Mouse (Mus musculus): Measurements from ENCODE around the gene Trappc2l. TPM values are rescaled to one million over a fixed set of nuclear protein-coding genes. Genes with fewer than 3 reads are reported as not detected.

The Trappc2l gene
- total and polyA plus RNA-seq, 2 experiments from 2014 or later, result 15.3 to 137 TPM

GRCm38 (mm10) chr8:122574264-122574663 is 37.2 kb upstream of the Trappc2l start:
- peaks cover 20% of the 10 kb centered on the region for H3K4me1 ChIP-seq (ENCODE audit: insufficient read depth)
- no peak overlapping the region for H3K27ac ChIP-seq (ENCODE audit: low read depth, low read length)
- H3K27me3 ChIP-seq (ENCODE audit: insufficient read depth, low read length), result no peaks in the 10 kb centered on the region
- peaks cover 16% of the 10 kb centered on the region for H3K36me3 ChIP-seq (ENCODE audit: insufficient read depth)
- DNase-seq (no peak), ATAC-seq (no peak)
- TF ChIP-seq CTCF (IDR thresholded peaks at IDR 0.05; ENCODE audit: low read depth), result no peak
- no peaks in the 10 kb centered on the region for H3K9me3 ChIP-seq (ENCODE audit: low read length)
- 74% methylated on average over 3 of the region's 3 CpGs for WGBS
- H3K4me3 ChIP-seq (ENCODE audit: low read depth, low read length), result no peak overlapping the region
- no peak overlapping the region for H3K4me2 ChIP-seq (ENCODE audit: low read depth)
- H3K9ac ChIP-seq, result no peak overlapping the region

DNA sequence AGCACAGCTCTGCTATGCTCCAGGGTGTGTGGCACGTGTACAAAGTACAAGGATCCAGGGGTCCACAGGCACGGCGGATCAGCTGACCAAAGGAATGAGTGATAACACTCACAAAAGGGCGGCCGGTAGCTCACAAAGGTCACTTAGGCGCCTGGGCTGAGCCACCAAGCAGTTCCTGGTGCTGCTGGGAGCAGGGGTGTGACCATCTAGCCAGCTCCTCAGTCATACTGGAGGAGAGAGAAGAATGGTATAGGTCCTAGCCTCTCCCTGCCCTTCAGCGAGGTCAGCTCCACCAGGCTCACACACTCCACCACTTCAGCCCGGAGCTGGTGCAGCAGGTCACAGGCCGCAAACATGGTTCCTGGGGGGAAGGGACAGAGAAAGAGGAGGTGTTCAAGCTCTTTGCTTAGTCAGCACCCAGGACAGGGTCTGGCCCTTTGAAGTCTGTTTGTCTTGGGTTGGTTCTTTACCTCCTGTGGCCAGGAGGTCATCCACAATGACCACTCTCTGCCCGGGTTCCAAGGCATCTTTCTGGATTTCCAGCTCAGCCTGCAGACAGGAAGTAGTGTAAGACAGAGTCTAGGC is 36.7 kb upstream of the Trappc2l start:
- 65% methylated on average over 10 of the region's 10 CpGs for WGBS
- TF ChIP-seq CTCF (IDR thresholded peaks at IDR 0.05; ENCODE audit: low read depth), result no peak
- ATAC-seq (no peak), DNase-seq (no peak)
- Histone ChIP-seq H3K27ac (ENCODE audit: low read depth, low read length) (no peak overlapping the region), H3K9ac (no peak overlapping the region), H3K27me3 (ENCODE audit: insufficient read depth, low read length) (no peaks in the 10 kb centered on the region), H3K4me2 (ENCODE audit: low read depth) (peak overlapping the region; percentile 66), H3K4me1 (ENCODE audit: insufficient read depth) (peaks cover 20% of the 10 kb centered on the region), H3K36me3 (ENCODE audit: insufficient read depth) (peaks cover 16% of the 10 kb centered on the region), H3K4me3 (ENCODE audit: low read depth, low read length) (no peak overlapping the region), H3K9me3 (ENCODE audit: low read length) (no peaks in the 10 kb centered on the region)

DNA sequence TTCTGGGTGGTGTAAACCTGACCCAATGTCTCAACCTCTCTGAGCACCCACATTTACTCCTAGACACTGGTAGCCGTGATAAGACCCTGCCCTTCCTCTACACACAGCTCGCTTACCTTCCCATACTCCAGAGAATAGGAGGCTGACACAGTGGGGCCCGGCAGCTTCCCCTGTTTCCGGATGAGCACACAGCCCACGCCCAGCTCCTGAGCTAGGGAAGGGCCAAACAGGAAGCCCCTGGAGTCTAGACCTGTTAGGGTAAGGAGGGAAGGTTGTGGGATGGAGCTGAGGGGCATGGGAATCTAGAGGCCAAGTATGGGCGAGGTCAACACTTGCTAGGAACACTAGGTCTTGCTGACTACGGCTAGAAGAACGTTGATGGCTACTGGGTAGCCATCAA is 36.2 kb upstream of the Trappc2l start:
- H3K27ac ChIP-seq (ENCODE audit: low read depth, low read length), result no peak overlapping the region
- peak overlapping the region; percentile 66 for H3K4me2 ChIP-seq (ENCODE audit: low read depth)
- peak overlapping the region; percentile 53; the same call in 1 of the 2 replicates for H3K4me3 ChIP-seq (ENCODE audit: low read depth, low read length)
- ATAC-seq, result no peak
- no peak for DNase-seq
- H3K9me3 ChIP-seq (ENCODE audit: low read length), result no peaks in the 10 kb centered on the region
- TF ChIP-seq CTCF (IDR thresholded peaks at IDR 0.05; ENCODE audit: low read depth), result no peak
- H3K4me1 ChIP-seq (ENCODE audit: insufficient read depth), result peaks cover 20% of the 10 kb centered on the region
- 82% methylated on average over 8 of the region's 8 CpGs for WGBS
- H3K36me3 ChIP-seq (ENCODE audit: insufficient read depth), result peaks cover 16% of the 10 kb centered on the region
- H3K9ac ChIP-seq, result no peak overlapping the region
- H3K27me3 ChIP-seq (ENCODE audit: insufficient read depth, low read length), result no peaks in the 10 kb centered on the region

DNA sequence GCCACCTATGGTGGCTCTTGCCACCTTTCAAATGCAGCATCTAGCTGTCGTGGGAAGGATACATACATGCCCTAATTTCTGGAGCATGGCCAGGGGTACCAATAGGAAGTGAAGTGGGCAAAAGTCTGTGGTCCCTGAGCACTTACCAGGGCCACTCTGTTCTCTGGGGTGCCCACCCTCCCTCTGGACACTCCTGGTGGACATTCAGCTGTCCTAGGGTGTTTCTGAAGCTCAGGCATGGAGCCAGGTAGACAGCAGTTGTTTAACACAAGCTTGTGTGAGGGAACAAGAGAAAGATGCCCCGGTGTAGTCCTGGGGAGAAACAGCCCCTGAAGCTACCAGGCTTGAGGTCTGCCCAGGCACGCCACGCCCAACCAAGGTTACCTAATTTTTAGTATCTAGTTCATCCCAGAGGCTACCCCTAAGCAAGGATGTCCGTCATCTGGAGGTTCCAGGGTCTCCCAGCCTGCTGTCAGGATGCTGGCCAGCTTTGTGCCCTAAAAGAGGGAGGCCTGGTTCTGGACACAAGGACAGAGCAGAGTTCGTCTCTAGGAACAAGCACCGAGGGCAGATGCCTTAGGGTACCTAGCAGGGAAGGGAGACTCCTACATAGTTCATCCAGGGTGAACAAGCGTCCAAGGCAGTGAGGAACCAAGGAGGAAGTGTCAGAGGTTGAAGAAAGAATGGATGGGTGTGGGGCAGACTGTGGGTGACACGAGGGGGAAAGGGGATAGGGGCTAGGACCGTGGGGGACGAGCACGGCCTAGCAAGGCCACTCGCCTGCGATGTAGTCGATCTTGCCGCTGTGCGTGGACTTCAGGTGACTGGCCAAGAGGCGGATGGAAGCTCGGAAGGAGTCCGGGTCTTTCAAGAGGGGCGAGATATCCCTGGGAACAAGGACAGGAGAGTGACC is 35.4 kb upstream of the Trappc2l start:
- H3K4me1 ChIP-seq (ENCODE audit: insufficient read depth), result peaks cover 20% of the 10 kb centered on the region
- peak overlapping the region; percentile 61 for H3K9ac ChIP-seq
- peak overlapping the region; percentile 53 for H3K4me3 ChIP-seq (ENCODE audit: low read depth, low read length)
- ATAC-seq (peak; percentile 19), DNase-seq (no peak)
- H3K27me3 ChIP-seq (ENCODE audit: insufficient read depth, low read length), result no peaks in the 10 kb centered on the region
- WGBS, result 14% methylated on average over 21 of the region's 21 CpGs
- peaks cover 16% of the 10 kb centered on the region for H3K36me3 ChIP-seq (ENCODE audit: insufficient read depth)
- H3K9me3 ChIP-seq (ENCODE audit: low read length), result no peaks in the 10 kb centered on the region
- H3K4me2 ChIP-seq (ENCODE audit: low read depth), result peak overlapping the region; percentile 66
- peak overlapping the region; percentile 36 for H3K27ac ChIP-seq (ENCODE audit: low read depth, low read length)
- no peak for TF ChIP-seq CTCF (IDR thresholded peaks at IDR 0.05; ENCODE audit: low read depth)

DNA sequence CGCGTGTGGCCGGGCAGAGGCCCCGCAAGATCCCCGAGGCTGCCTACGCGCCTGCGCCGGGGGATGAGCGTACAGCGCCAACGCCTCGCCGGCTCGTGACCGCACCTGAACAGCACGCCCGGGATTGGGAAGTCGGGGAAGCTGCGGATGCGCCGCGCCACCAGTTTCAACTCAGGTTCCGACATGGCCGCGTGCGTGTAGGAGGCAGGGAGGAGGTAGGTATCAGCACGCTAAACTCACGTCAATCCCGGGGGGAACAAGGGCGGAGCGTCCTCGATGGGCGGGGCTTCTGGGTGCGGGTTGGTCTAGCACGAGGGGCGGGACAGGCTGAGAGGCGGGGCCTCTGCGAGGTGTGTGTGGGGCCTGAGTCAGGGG is 34.8 kb upstream of the Trappc2l start, which contains the start of gene Aprt:
Gene Aprt, minus strand, starts transcription at position 262 of the 375 bp plus-strand sequence.
- H3K27me3 ChIP-seq (ENCODE audit: insufficient read depth, low read length), result no peaks in the 10 kb centered on the region
- WGBS, result under 1% methylated on average over 39 of the region's 39 CpGs
- ATAC-seq (peak; percentile 95), DNase-seq (peak; percentile 92)
- H3K4me1 ChIP-seq (ENCODE audit: insufficient read depth), result peaks cover 20% of the 10 kb centered on the region
- peak within 1 kb of the TSS; percentile 36 for H3K27ac ChIP-seq (ENCODE audit: low read depth, low read length)
- H3K36me3 ChIP-seq (ENCODE audit: insufficient read depth), result peaks cover 11% of the 10 kb centered on the region
- peak within 1 kb of the TSS; percentile 66 for H3K4me2 ChIP-seq (ENCODE audit: low read depth)
- no peaks in the 10 kb centered on the region for H3K9me3 ChIP-seq (ENCODE audit: low read length)
- TF ChIP-seq CTCF (IDR thresholded peaks at IDR 0.05; ENCODE audit: low read depth), result no peak
- H3K9ac ChIP-seq, result peak within 1 kb of the TSS; percentile 61
- H3K4me3 ChIP-seq (ENCODE audit: low read depth, low read length), result peak within 1 kb of the TSS; percentile 53

GRCm38 (mm10) chr8:122577116-122577515 is 34.3 kb upstream of the Trappc2l start:
- H3K4me2 ChIP-seq (ENCODE audit: low read depth), result peak overlapping the region; percentile 66
- peak overlapping the region; percentile 53 for H3K4me3 ChIP-seq (ENCODE audit: low read depth, low read length)
- TF ChIP-seq CTCF (IDR thresholded peaks at IDR 0.05; ENCODE audit: low read depth), result no peak
- peak overlapping the region; percentile 61 for H3K9ac ChIP-seq
- H3K27me3 ChIP-seq (ENCODE audit: insufficient read depth, low read length), result no peaks in the 10 kb centered on the region
- H3K36me3 ChIP-seq (ENCODE audit: insufficient read depth), result peaks cover 6% of the 10 kb centered on the region
- ATAC-seq, result peak; percentile 1; the same call in 1 of the 2 replicates
- DNase-seq, result no peak
- H3K4me1 ChIP-seq (ENCODE audit: insufficient read depth), result peaks cover 20% of the 10 kb centered on the region
- WGBS, result 44% methylated on average over 10 of the region's 10 CpGs
- no peaks in the 10 kb centered on the region for H3K9me3 ChIP-seq (ENCODE audit: low read length)
- peak overlapping the region; percentile 36 for H3K27ac ChIP-seq (ENCODE audit: low read depth, low read length)

GRCm38 (mm10) chr8:122579196-122579595 is 32.2 kb upstream of the Trappc2l start:
- peaks cover 2% of the 10 kb centered on the region; the same call in 1 of the 2 replicates for H3K36me3 ChIP-seq (ENCODE audit: insufficient read depth)
- no peak for DNase-seq
- H3K4me3 ChIP-seq (ENCODE audit: low read depth, low read length), result no peak overlapping the region
- no peak overlapping the region for H3K9ac ChIP-seq
- no peak overlapping the region for H3K27ac ChIP-seq (ENCODE audit: low read depth, low read length)
- WGBS, result 22% methylated on average over 7 of the region's 7 CpGs
- ATAC-seq, result no peak
- H3K27me3 ChIP-seq (ENCODE audit: insufficient read depth, low read length), result no peaks in the 10 kb centered on the region
- no peak for TF ChIP-seq CTCF (IDR thresholded peaks at IDR 0.05; ENCODE audit: low read depth)
- H3K9me3 ChIP-seq (ENCODE audit: low read length), result no peaks in the 10 kb centered on the region
- no peak overlapping the region for H3K4me2 ChIP-seq (ENCODE audit: low read depth)
- peaks cover 20% of the 10 kb centered on the region for H3K4me1 ChIP-seq (ENCODE audit: insufficient read depth)
